Mouse (Mus musculus) heart, embryonic 12.5 days (tissue): ENCODE results near the gene Zfp345. TPM values are rescaled to one million over a fixed set of nuclear protein-coding genes. Genes with fewer than 3 reads are reported as not detected.
"Not testable (repeated sequence)": the region's sequence is repeated elsewhere in the genome, so short reads cannot be mapped to it uniquely, and the experiment has no call there.

Experiments used
- ATAC-seq: fragments of 200-750 bp; cut with Nextera tagmentation; 2 replicates; pipeline ENCODE4 v1.8.0; 2017; ENCODE audit warnings: moderate TSS enrichment, moderate library complexity; ENCODE audit not compliant: insufficient number of reproducible peaks, low FRiP score
- H3K27ac ChIP-seq: fragments of 300-500 bp; sonication (generic); 2 replicates; pipeline ENCODE4 v1.5.1; 2016; ENCODE audit warnings: mild to moderate bottlenecking, moderate library complexity; ENCODE audit not compliant: poor library complexity, severe bottlenecking
- H3K27me3 ChIP-seq: fragments of 300-500 bp; sonication (generic); replicated peaks from 2 replicates; pipeline ENCODE4 v1.6.1; 2016; ENCODE audit warnings: mild to moderate bottlenecking, moderate library complexity
- H3K36me3 ChIP-seq: fragments of 300-500 bp; sonication (generic); 2 replicates; pipeline ENCODE4 v1.6.1; 2016; ENCODE audit warnings: mild to moderate bottlenecking, moderate library complexity
- H3K4me1 ChIP-seq: fragments of 300-500 bp; sonication (generic); replicated peaks from 2 replicates; pipeline ENCODE4 v1.6.1; 2016; ENCODE audit warnings: mild to moderate bottlenecking
- H3K4me2 ChIP-seq: fragments of 300-500 bp; sonication (generic); 2 replicates; pipeline ENCODE4 v1.6.1; 2016; ENCODE audit warnings: mild to moderate bottlenecking, moderate library complexity
- H3K4me3 ChIP-seq: fragments of 300-500 bp; sonication (generic); 2 replicates; pipeline ENCODE4 v1.5.1; 2016; ENCODE audit warnings: mild to moderate bottlenecking
- H3K9ac ChIP-seq: fragments of 300-500 bp; sonication (generic); 2 replicates; pipeline ENCODE4 v1.6.1; 2016; ENCODE audit warnings: mild to moderate bottlenecking, moderate library complexity
- H3K9me3 ChIP-seq: fragments of 300-500 bp; sonication (generic); replicated peaks from 2 replicates; pipeline ENCODE4 v1.6.1; 2016; ENCODE audit warnings: mild to moderate bottlenecking, moderate library complexity
- WGBS: fragments of 180-500 bp; shearing (Covaris S2); methylation state at CpG from one replicate; pipeline ENCODE4 v1.1.7; 2016; 5-methylcytosine and 5-hydroxymethylcytosine counted together
- polyA plus RNA-seq: library from polyadenylated mRNA; unstranded; fragments of >200 nt; fragmentation: Nextera tagmentation; extraction: Ambion mirVana; gene quantifications from 2 replicates; pipeline ENCODE4 v1.2.1, GENCODE M21; 2016

Zfp345 gene
- 0.08 and 0.12 TPM in 2 replicates for polyA plus RNA-seq

GRCm38 (mm10) chr2:150484939-150485778 lies at the start of gene Zfp345:
TSS of gene Zfp345 (minus strand) at chr2:150485091.
- WGBS, result 51% methylated on average over 8 of the region's 8 CpGs
- not testable (repeated sequence) for H3K36me3 ChIP-seq, ATAC-seq, H3K9ac ChIP-seq, H3K27ac ChIP-seq, H3K4me2 ChIP-seq, H3K4me1 ChIP-seq, H3K27me3 ChIP-seq, H3K4me3 ChIP-seq
- peaks cover 13% of the 10 kb centered on the region for H3K9me3 ChIP-seq

GRCm38 (mm10) chr2:150525703-150526207 lies 40.9 kb upstream of the Zfp345 start:
- 3% methylated on average over 42 of the region's 42 CpGs for WGBS
- peak overlapping the region; percentile 49 for H3K4me3 ChIP-seq
- no peaks in the 10 kb centered on the region for H3K36me3 ChIP-seq
- peaks cover 31% of the 10 kb centered on the region for H3K27me3 ChIP-seq
- peak overlapping the region; percentile 72 for H3K9ac ChIP-seq
- no peaks in the 10 kb centered on the region for H3K9me3 ChIP-seq
- no peaks in the 10 kb centered on the region; the same call in 1 of the 2 replicates for H3K4me1 ChIP-seq
- H3K27ac ChIP-seq, result no peak overlapping the region
- peak overlapping the region; percentile 93 for H3K4me2 ChIP-seq
- ATAC-seq, result peak; percentile 51; the same call in 1 of the 2 replicates

- Histone ChIP-seq H3K4me2 (no peak overlapping the region), H3K27ac (no peak overlapping the region), H3K9me3 (peaks cover 9% of the 10 kb centered on the region; the same call in 1 of the 2 replicates), H3K9ac (no peak overlapping the region), H3K36me3 (no peaks in the 10 kb centered on the region), H3K27me3 (no peaks in the 10 kb centered on the region), H3K4me1 (no peaks in the 10 kb centered on the region), H3K4me3 (no peak overlapping the region)
- 65% methylated on average over 3 of the region's 3 CpGs for WGBS
- ATAC-seq, result no peak
These were observed 27.9 kb upstream of the Zfp345 start for GRCm38 (mm10) chr2:150512837-150513236.

- H3K4me3 ChIP-seq, result peak overlapping the region; percentile 39
- H3K4me1 ChIP-seq, H3K36me3 ChIP-seq, H3K9ac ChIP-seq, H3K9me3 ChIP-seq, H3K27me3 ChIP-seq, H3K27ac ChIP-seq, ATAC-seq: not testable (repeated sequence)
- WGBS, result 31% methylated on average over 60 of the region's 60 CpGs
- H3K4me2 ChIP-seq, result peak overlapping the region; percentile 64
These were observed 15.5 kb upstream of the Zfp345 start for GRCm38 (mm10) chr2:150500124-150500973.

- Histone ChIP-seq H3K4me1 (no peaks in the 10 kb centered on the region), H3K27me3 (no peaks in the 10 kb centered on the region), H3K27ac (no peak overlapping the region), H3K9ac (no peak overlapping the region), H3K9me3 (peaks cover 13% of the 10 kb centered on the region; the same call in 1 of the 2 replicates), H3K4me2 (no peak overlapping the region), H3K36me3 (no peaks in the 10 kb centered on the region), H3K4me3 (no peak overlapping the region)
- ATAC-seq, result no peak
- WGBS, result 60% methylated on average over 2 of the region's 2 CpGs
These were observed 8.1 kb upstream of the Zfp345 start for GRCm38 (mm10) chr2:150493031-150493430.

- peak within 1 kb of the TSS; percentile 67 for H3K9ac ChIP-seq
- WGBS, result under 1% methylated on average over 18 of the region's 18 CpGs
- not testable (repeated sequence) for H3K4me1 ChIP-seq, H3K27me3 ChIP-seq, H3K36me3 ChIP-seq, H3K9me3 ChIP-seq
- H3K4me3 ChIP-seq, result peak within 1 kb of the TSS; percentile 62
- ATAC-seq, result peak; percentile 98
- H3K27ac ChIP-seq, result peak within 1 kb of the TSS; percentile 73; the same call in 1 of the 2 replicates
- peak within 1 kb of the TSS; percentile 66 for H3K4me2 ChIP-seq
These were observed 33.5 kb downstream of the Zfp345 start, which contains the start of gene Zfp442 for GRCm38 (mm10) chr2:150451180-150451919. TSS of gene Zfp442 (minus strand) at chr2:150451486.

GRCm38 (mm10) chr2:150439084-150439483 lies 45.8 kb downstream of the Zfp345 start:
- not testable (repeated sequence) for H3K9me3 ChIP-seq, H3K36me3 ChIP-seq, H3K4me2 ChIP-seq, H3K27me3 ChIP-seq, H3K9ac ChIP-seq, H3K4me1 ChIP-seq, ATAC-seq, H3K4me3 ChIP-seq, H3K27ac ChIP-seq
- WGBS, result 95% methylated on average over 1 of the region's 1 CpGs

Other genes starting within 250 kb of the Zfp345 start
- 3.2 and 4.3 TPM in 2 replicates for gene Gm21994, start 229.5 kb downstream of the Zfp345 start, polyA plus RNA-seq
- 0.06 TPM in 1 of 2 replicates, not detected in the other for gene Gm14124, start 227.6 kb downstream of the Zfp345 start, polyA plus RNA-seq
- 2.3 and 2.8 TPM in 2 replicates for gene Gm10130, start 161.4 kb downstream of the Zfp345 start, polyA plus RNA-seq
- 4.9 and 5.4 TPM in 2 replicates for gene 3300002I08Rik, start 122.3 kb downstream of the Zfp345 start, polyA plus RNA-seq
- 4.6 and 4.8 TPM in 2 replicates for gene Zfp442, start 33.6 kb downstream of the Zfp345 start, polyA plus RNA-seq
- 0.19 and 0.34 TPM in 2 replicates for gene Cst7, start 85.3 kb upstream of the Zfp345 start, polyA plus RNA-seq
- gene Apmap, start 123.5 kb upstream of the Zfp345 start, polyA plus RNA-seq, result 29.3 and 32.5 TPM in 2 replicates
- gene Acss1, start 183.4 kb upstream of the Zfp345 start, polyA plus RNA-seq, result 11.1 and 12.7 TPM in 2 replicates
- gene Vsx1, start 204.3 kb upstream of the Zfp345 start, polyA plus RNA-seq, result not detected in 2 replicates